Mouse (Mus musculus): ENCODE data around the gene 6430531B16Rik. TPM values are rescaled to one million over a fixed set of nuclear protein-coding genes. Genes with fewer than 3 reads are reported as not detected.

Gene 6430531B16Rik
- polyA plus RNA-seq (2012; fragmentation: generic; extraction: Trizol), result under 1 TPM; 0.02 to 0.17 TPM

DNA sequence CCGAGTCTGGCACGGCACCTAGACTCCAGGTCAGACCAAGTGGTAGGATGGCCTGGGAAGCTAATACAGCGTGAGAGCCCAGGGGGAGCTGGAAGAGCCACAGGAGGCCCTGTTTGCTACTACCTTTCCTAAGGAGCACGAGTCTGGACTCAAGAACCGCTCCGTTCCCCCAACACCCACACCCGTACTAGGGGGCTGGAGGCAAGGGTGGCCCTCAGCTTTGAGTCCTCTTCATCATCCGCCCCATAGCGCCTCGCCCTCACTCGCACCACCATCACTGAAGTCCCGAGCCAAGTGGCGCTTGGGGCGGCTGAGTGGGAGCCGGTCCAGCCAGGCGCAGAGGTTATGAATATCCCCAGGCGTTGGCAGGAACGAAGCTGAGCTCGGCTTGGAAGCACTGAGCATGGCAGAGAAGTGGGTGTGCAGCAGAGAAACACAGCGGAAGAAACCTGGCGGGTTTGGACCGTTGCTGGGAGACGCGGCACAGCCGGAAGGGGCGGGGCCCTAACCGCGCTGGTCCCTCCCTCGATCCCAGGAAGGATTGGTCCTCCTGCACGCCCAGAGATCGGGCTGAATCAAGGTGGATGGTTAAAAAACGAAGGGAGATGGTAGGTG, at the start of gene 6430531B16Rik:
6430531B16Rik (minus strand) TSS at position 478 of the 615 bp plus-strand sequence.

DNA sequence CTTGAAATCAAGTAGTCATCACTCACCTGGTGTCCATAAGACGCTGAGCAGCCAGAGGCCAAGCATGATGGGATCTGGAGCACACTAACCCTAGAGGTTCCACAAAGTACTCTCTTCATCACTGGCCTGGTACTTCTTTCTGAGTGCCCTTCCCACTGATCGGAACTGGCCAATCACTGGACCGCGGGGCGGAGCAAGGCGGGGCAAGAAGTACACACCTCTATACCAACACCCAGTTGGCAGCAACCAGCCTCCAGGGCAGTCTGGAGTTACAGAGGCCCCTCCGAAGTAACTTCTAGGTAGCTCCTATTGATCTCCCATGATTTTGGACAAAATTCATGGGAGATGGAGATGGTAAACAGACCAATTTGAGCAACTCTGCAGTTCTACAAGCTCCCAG, 13.9 kb upstream of the 6430531B16Rik start, which contains the start of gene Adam8:
Adam8 (minus strand) TSS at position 157 of the 400 bp plus-strand sequence.

DNA sequence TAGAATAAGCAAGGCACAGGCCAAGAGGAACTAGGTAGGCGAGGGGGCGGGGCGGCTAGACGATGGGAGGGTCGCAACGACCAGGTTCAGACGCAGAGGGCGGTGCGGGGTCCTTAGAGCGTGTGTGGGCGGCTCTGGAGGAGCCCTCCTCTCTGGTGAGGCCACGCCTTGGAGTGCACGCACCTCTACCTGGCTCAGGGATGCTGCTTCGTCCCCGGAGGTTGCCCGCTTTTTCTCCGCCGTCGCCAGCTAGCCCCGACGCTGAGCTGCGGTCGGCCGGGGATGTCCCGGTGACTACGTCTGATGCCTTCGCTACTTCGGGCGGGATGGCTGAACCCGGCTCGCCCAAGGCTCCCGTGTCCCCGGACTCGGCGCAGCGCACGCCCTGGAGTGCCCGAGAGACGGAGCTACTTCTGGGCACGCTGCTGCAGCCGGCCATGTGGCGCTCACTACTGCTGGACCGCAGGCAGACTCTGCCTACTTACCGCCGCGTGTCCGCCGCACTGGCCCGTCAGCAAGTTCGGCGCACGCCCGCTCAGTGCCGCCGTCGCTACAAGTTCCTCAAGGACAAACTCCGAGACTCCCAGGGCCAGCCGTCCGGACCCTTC, 34.8 kb downstream of the 6430531B16Rik start, which contains the start of gene Utf1:
Utf1 (plus strand) TSS at position 116 of the 608 bp plus-strand sequence.

Other genes starting within 250 kb of the 6430531B16Rik start
- gene Adgra1, start 144.6 kb downstream of the 6430531B16Rik start, polyA plus RNA-seq (2012; fragmentation: generic; extraction: Trizol), result under 1 TPM; 0.02 TPM
- under 1 TPM in 1 of 2 experiments, not detected in 1; 0.11 TPM for gene Kndc1, start 84.1 kb downstream of the 6430531B16Rik start, polyA plus RNA-seq (2012; fragmentation: generic; extraction: Trizol)
- not detected for gene Utf1, start 35.0 kb downstream of the 6430531B16Rik start, polyA plus RNA-seq (2012; fragmentation: generic; extraction: Trizol)
- gene Adam8, start 13.8 kb upstream of the 6430531B16Rik start, polyA plus RNA-seq (2012; fragmentation: generic; extraction: Trizol), result 1 to 10 TPM in 1 of 2 experiments, under 1 TPM in 1; 0.67 to 1.6 TPM
- gene Zfp511, start 57.6 kb upstream of the 6430531B16Rik start, polyA plus RNA-seq (2012; fragmentation: generic; extraction: Trizol), result 10 to 100 TPM; 29.3 to 41.1 TPM
- 10 to 100 TPM; 21.3 to 28.3 TPM for gene Tubgcp2, start 57.9 kb upstream of the 6430531B16Rik start, polyA plus RNA-seq (2012; fragmentation: generic; extraction: Trizol)
- not detected for gene Msx3, start 70.3 kb upstream of the 6430531B16Rik start, polyA plus RNA-seq (2012; fragmentation: generic; extraction: Trizol)
- gene Caly, start 103.8 kb upstream of the 6430531B16Rik start, polyA plus RNA-seq (2012; fragmentation: generic; extraction: Trizol), result not detected
- gene Prap1, start 114.6 kb upstream of the 6430531B16Rik start, polyA plus RNA-seq (2012; fragmentation: generic; extraction: Trizol), result not detected
- gene Fuom, start 123.7 kb upstream of the 6430531B16Rik start, polyA plus RNA-seq (2012; fragmentation: generic; extraction: Trizol), result 1 to 10 TPM in 1 of 2 experiments, under 1 TPM in 1; 0.11 to 1.5 TPM
- 10 to 100 TPM; 12.0 to 15.9 TPM for gene Paox, start 137.0 kb upstream of the 6430531B16Rik start, polyA plus RNA-seq (2012; fragmentation: generic; extraction: Trizol)
- gene Echs1, start 137.7 kb upstream of the 6430531B16Rik start, polyA plus RNA-seq (2012; fragmentation: generic; extraction: Trizol), result 10 to 100 TPM; 29.4 to 89.8 TPM
- gene Mtg1, start 158.8 kb upstream of the 6430531B16Rik start, polyA plus RNA-seq (2012; fragmentation: generic; extraction: Trizol), result 10 to 100 TPM in 1 of 2 experiments, 1 to 10 TPM in 1; 9.2 to 11.8 TPM
- not detected for gene Sprn, start 176.1 kb upstream of the 6430531B16Rik start, polyA plus RNA-seq (2012; fragmentation: generic; extraction: Trizol)
- not detected for gene Olfr522, start 186.0 kb upstream of the 6430531B16Rik start, polyA plus RNA-seq (2012; fragmentation: generic; extraction: Trizol)
- gene Olfr523, start 194.5 kb upstream of the 6430531B16Rik start, polyA plus RNA-seq (2012; fragmentation: generic; extraction: Trizol), result not detected
- not detected for gene Olfr524, start 227.2 kb upstream of the 6430531B16Rik start, polyA plus RNA-seq (2012; fragmentation: generic; extraction: Trizol)
- not detected for gene Cd163l1, start 239.5 kb upstream of the 6430531B16Rik start, polyA plus RNA-seq (2012; fragmentation: generic; extraction: Trizol)

Data from C3H10T1/2 (cell line).